Mouse (Mus musculus): ENCODE measurements at regions not wholly inside any gene's neighbourhood (a gene's known extent, or its start where the extent isn't known, plus 50 kb on each side); places are given as distances from the start of the nearest gene placed in this dataset.

- TF ChIP-seq NANOG (IDR thresholded peaks at IDR 0.05; ENCODE audit: borderline replicate concordance, low read length) (no peak), CTCF (conservative IDR thresholded peaks at IDR 0.05; ENCODE audit: low read length) (no peak)
These were observed 130.7 kb upstream of the Sgk1 start for GRCm38 (mm10) chr10:21751326-21751725.
